ENCODE assay signal across 24 mouse cellular contexts in the genomic region with DNA sequence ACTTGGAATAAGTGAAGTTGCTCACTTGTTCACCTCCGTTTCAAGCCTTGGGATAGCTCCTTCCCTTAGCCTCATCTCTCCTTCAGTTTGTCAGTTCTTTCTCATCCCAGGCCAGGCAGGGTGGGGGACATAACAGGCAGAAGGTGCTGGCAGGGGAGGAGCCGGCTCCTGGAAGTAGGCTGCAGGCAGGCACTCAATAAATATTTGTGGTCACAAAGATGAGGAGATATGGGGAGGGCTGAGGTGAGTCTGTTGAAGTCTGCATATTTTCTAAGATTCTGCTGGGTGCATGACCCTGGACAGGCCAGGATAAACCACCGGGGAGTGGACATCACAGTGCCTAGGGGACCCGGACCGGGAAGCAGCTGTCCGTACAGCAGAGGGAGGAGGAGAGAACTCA. TPM values are rescaled to one million over a fixed set of nuclear protein-coding genes. Genes with fewer than 3 reads are reported as not detected.
A peak's percentile ranks its signal among the peaks of the same experiment; 100 is the strongest.
DNase-seq lines count a peak whose midpoint lies in the region; TF ChIP-seq lines count a peak whose summit lies in the region.
"Had no signal": no experiment of that assay in that cellular context is flagged by ENCODE, and none has a peak within 500 bp of the region (broad histone marks: within the 10 kb centered on the region; RNA-seq: fewer than 3 reads in every experiment).

No protein-coding gene starts in this region.

- H3K4me1 ChIP-seq in lung, adult 2 months (ENCODE audit: control insufficient read depth, insufficient read depth, low read length) = peaks cover 5% of the 10 kb centered on the region; the same call in 1 of the 2 replicates
- peaks cover 13% of the 10 kb centered on the region for H3K4me1 ChIP-seq in forebrain, embryonic 10.5 days
- H3K4me1 ChIP-seq: hindbrain, embryonic 12.5 days had no signal

- WGBS in lung, adult 2 months = 46% methylated on average over 6 of the region's 6 CpGs
- 63% methylated on average over 6 of the region's 6 CpGs for WGBS in forebrain, embryonic 10.5 days

- intact Hi-C loops in heart, postnatal 14 days (cut with DNase I) = no loop called here

- H3K36me3 ChIP-seq in forebrain, embryonic 10.5 days (replicated peaks) = no peaks in the 10 kb centered on the region
- H3K36me3 ChIP-seq: embryonic facial prominence, embryonic 13.5 days; G1E; heart, embryonic 13.5 days; hindbrain, embryonic 12.5 days had no signal

- no peak for TF ChIP-seq POLR2A in lung, adult 2 months (IDR thresholded peaks at IDR 0.05; ENCODE audit: borderline replicate concordance, extremely low read depth, low read depth, low read length)

- no peaks in the 10 kb centered on the region for H3K9me3 ChIP-seq in forebrain, embryonic 10.5 days
- H3K9me3 ChIP-seq: embryonic facial prominence, embryonic 13.5 days; heart, embryonic 13.5 days; hindbrain, embryonic 12.5 days had no signal

- TF ChIP-seq CTCF in lung, adult 2 months (IDR thresholded peaks at IDR 0.05; ENCODE audit: insufficient read depth, low read length) = no peak

- peak overlapping the region; percentile 53 for H3K4me3 ChIP-seq in lung, adult 2 months (replicated peaks; ENCODE audit: extremely low read depth, low read depth, low read length)
- H3K4me3 ChIP-seq in forebrain, embryonic 10.5 days = no peak overlapping the region
- H3K4me3 ChIP-seq: embryonic facial prominence, embryonic 13.5 days; gastrocnemius, adult 2 months; heart, embryonic 13.5 days; hindbrain, embryonic 12.5 days had no signal

- H3K27me3 ChIP-seq in forebrain, embryonic 10.5 days (ENCODE audit: poor library complexity, severe bottlenecking) = peaks cover 64% of the 10 kb centered on the region

- no peak overlapping the region for H3K27ac ChIP-seq in forebrain, embryonic 10.5 days
- H3K27ac ChIP-seq: embryonic facial prominence, embryonic 13.5 days; gastrocnemius, adult 2 months; heart, embryonic 13.5 days; hindbrain, embryonic 12.5 days had no signal

- DNase-seq in heart, adult 11 months = peak; percentile 76
- no peak for DNase-seq in heart, postnatal 14 days
- peak; percentile 33 for DNase-seq in lung, adult 2 months
- DNase-seq in lung, postnatal 14 days = no peak
- peak; percentile 32 for DNase-seq in urinary bladder, postnatal 14 days (ENCODE audit: low spot score)
- no peak for DNase-seq in urinary bladder, postnatal 25 days (ENCODE audit: low spot score)
- DNase-seq in yolk sac, embryonic 10.5 days (ENCODE audit: low spot score) = peak; percentile 48
- no peak for DNase-seq in forebrain, embryonic 10.5 days (ENCODE audit: extremely low spot score, low spot score)
- DNase-seq: adrenal gland, postnatal 14 days; cerebellum, adult 18-20 months; cerebellum, adult 9-11 months; cerebellum, postnatal 36 days; gastrocnemius, adult 2 months; gastrocnemius, postnatal 25 days; heart, postnatal 4 days had no signal

RNA-seq across cellular contexts. Expression of gene Scnn1a, which starts 3.1 kb away (rescaled TPM):
- total RNA-seq in heart, postnatal 14 days (2021) = 1 to 10 TPM in 1 of 2 experiments, under 1 TPM in 1; 1.00 to 1.1 TPM
- polyA plus RNA-seq in lung, adult 2 months (2012; rRNA removed) = 245 and 249 TPM in 2 replicates
- polyA plus RNA-seq in forebrain, embryonic 10.5 days (2016; fragmentation: Nextera tagmentation; extraction: Ambion mirVana) = 0.20 and 0.30 TPM in 2 replicates
- polyA plus RNA-seq: activated CD4-positive, CD25-positive, alpha-beta regulatory T cell, adult 4 months; G1E had no signal

RNA-seq across cellular contexts. Expression of gene Ltbr, which starts 9.9 kb away (rescaled TPM):
- 10 to 100 TPM; 34.6 to 36.0 TPM for total RNA-seq in heart, postnatal 14 days (2021)
- polyA plus RNA-seq in lung, adult 2 months (2012; rRNA removed) = 107 and 116 TPM in 2 replicates
- 16.1 and 17.2 TPM in 2 replicates for polyA plus RNA-seq in forebrain, embryonic 10.5 days (2016; fragmentation: Nextera tagmentation; extraction: Ambion mirVana)
- total RNA-seq: G1E had no signal
- polyA plus RNA-seq: activated CD4-positive, CD25-positive, alpha-beta regulatory T cell, adult 4 months; G1E had no signal

RNA-seq across cellular contexts. Expression of gene Tnfrsf1a, which starts 25.6 kb away (rescaled TPM):
- 10 to 100 TPM; 63.4 to 70.7 TPM for total RNA-seq in heart, postnatal 14 days (2021)
- 186 and 200 TPM in 2 replicates for polyA plus RNA-seq in lung, adult 2 months (2012; rRNA removed)
- 24.1 and 24.4 TPM in 2 replicates for polyA plus RNA-seq in forebrain, embryonic 10.5 days (2016; fragmentation: Nextera tagmentation; extraction: Ambion mirVana)
- total RNA-seq: G1E had no signal

RNA-seq across cellular contexts. Expression of gene Tuba3a, which starts 37.7 kb away (rescaled TPM):
- not detected for total RNA-seq in heart, postnatal 14 days (2021)
- 0.17 and 0.19 TPM in 2 replicates for polyA plus RNA-seq in lung, adult 2 months (2012; rRNA removed)
- polyA plus RNA-seq in forebrain, embryonic 10.5 days (2016; fragmentation: Nextera tagmentation; extraction: Ambion mirVana) = 0.12 TPM in 1 of 2 replicates, not detected in the other
- total RNA-seq: adrenal gland, adult 18-20 months; adrenal gland, postnatal 14 days; G1E; gastrocnemius, adult 2 months; gastrocnemius, postnatal 25 days; granulocyte monocyte progenitor cell, adult 5-6 weeks; heart, postnatal 4 days had no signal
- polyA plus RNA-seq: G1E; heart, postnatal 0 days; hindbrain, embryonic 12.5 days had no signal

RNA-seq across cellular contexts. Expression of gene Plekhg6, which starts 57.0 kb away (rescaled TPM):
- not detected for total RNA-seq in heart, postnatal 14 days (2021)
- polyA plus RNA-seq in lung, adult 2 months (2012; rRNA removed) = 1.3 and 2.6 TPM in 2 replicates
- 0.07 TPM in 2 replicates for polyA plus RNA-seq in forebrain, embryonic 10.5 days (2016; fragmentation: Nextera tagmentation; extraction: Ambion mirVana)
- total RNA-seq: G1E; gastrocnemius, adult 2 months; gastrocnemius, postnatal 25 days; granulocyte monocyte progenitor cell, adult 5-6 weeks; heart, postnatal 4 days had no signal
- polyA plus RNA-seq: activated CD4-positive, CD25-positive, alpha-beta regulatory T cell, adult 4 months; forebrain, embryonic 14.5 days; G1E had no signal

Comparison
In these comparisons a context has a peak if more than half of its experiments do, and no peak if none do; other contexts are left out.
1. DNase-seq: peak in heart, adult 11 months (single experiment), lung, adult 2 months (single experiment), urinary bladder, postnatal 14 days (single experiment) and yolk sac, embryonic 10.5 days (single experiment); none in heart, postnatal 14 days (0 of 2), lung, postnatal 14 days (single experiment), urinary bladder, postnatal 25 days (single experiment) and forebrain, embryonic 10.5 days (single experiment).
2. RNA of gene Scnn1a, which starts 3.1 kb away (polyA plus RNA-seq): 245 to 249 TPM in lung, adult 2 months; 0.20 to 0.30 TPM in forebrain, embryonic 10.5 days; every median in the first group is over 100 times any median in the second.